ENCODE assay signal across 8 mouse cellular contexts in the genomic region with DNA sequence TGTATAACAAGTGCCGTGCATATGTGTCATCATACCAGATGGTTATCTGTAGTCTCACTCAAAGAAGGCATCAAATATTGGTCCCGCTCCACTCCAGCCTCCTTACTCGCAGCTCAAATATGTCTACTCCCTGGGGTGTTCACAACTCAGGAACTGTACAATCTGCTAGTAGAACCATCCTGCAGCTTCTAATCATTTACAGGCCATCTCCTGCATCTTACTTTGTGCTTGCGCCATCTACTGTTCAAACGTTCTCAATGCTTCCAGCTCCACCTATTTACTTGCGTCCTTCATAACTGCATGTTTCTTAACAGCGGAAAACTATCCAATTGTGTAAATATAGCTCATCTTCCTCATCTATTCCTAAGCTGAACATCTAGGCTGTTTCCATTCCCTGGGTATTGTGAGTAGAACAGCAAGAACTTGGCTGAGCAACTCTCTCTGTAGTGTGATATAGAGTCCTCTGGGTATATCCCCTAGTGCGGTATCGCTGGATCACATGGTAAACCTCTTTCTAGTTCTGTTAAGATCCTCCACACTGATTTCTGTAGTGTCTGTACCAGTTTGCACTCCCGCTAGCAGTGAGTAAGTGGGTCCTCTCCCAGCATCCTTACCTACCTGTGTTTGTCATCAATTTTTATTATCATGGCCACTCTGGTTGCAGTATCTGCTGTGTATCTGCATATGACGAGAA.
DNase-seq lines count a peak whose midpoint lies in the region; ATAC-seq and TF ChIP-seq lines count a peak whose summit lies in the region.

No protein-coding gene starts in this region.

- no peaks in the 10 kb centered on the region for H3K4me1 ChIP-seq in cerebellum, adult 2 months (ENCODE audit: control insufficient read depth, insufficient read depth, low read length)
- no peaks in the 10 kb centered on the region for H3K4me1 ChIP-seq in hindbrain, embryonic 16.5 days (ENCODE audit: control insufficient read depth, insufficient read depth, low read depth, low read length)
- no peaks in the 10 kb centered on the region for H3K4me1 ChIP-seq in stomach, postnatal 0 days (replicated peaks; ENCODE audit: control insufficient read depth, insufficient read depth)

- peak; percentile 97 for ATAC-seq in frontal cortex, adult (ENCODE audit: low TSS enrichment)
- peak; percentile 79 for ATAC-seq in hindbrain, embryonic 16.5 days
- ATAC-seq in megakaryocyte-erythroid progenitor cell, adult 5-6 weeks (replicated peaks; ENCODE audit: low FRiP score, low TSS enrichment, poor library complexity, severe bottlenecking), result peak; percentile 71
- ATAC-seq in stomach, postnatal 0 days (ENCODE audit: low FRiP score, low TSS enrichment), result peak; percentile 66; the same call in 1 of the 2 replicates

- no peak for TF ChIP-seq EP300 in stomach, postnatal 0 days (optimal IDR thresholded peaks at IDR 0.05)

- TF ChIP-seq POLR2A in cerebellum, adult 2 months (IDR thresholded peaks at IDR 0.05; ENCODE audit: borderline replicate concordance, insufficient read depth, low read length), result no peak

- no peaks in the 10 kb centered on the region for H3K27me3 ChIP-seq in cerebellum, adult 2 months (ENCODE audit: control insufficient read depth, insufficient read depth, low read length)
- no peaks in the 10 kb centered on the region for H3K27me3 ChIP-seq in hindbrain, embryonic 16.5 days (replicated peaks; ENCODE audit: control insufficient read depth, insufficient read depth, low read length)
- no peaks in the 10 kb centered on the region for H3K27me3 ChIP-seq in stomach, postnatal 0 days (ENCODE audit: control insufficient read depth, insufficient read depth, low read length)

- H3K4me2 ChIP-seq in hindbrain, embryonic 16.5 days (ENCODE audit: low read length), result no peak overlapping the region; the same call in 1 of the 2 replicates
- no peak overlapping the region for H3K4me2 ChIP-seq in stomach, postnatal 0 days (replicated peaks; ENCODE audit: low read depth)

- no peak overlapping the region for H3K27ac ChIP-seq in cerebellum, adult 2 months (ENCODE audit: insufficient read depth, low read length)
- H3K27ac ChIP-seq in hindbrain, embryonic 16.5 days (ENCODE audit: low read depth, low read length), result no peak overlapping the region
- H3K27ac ChIP-seq in stomach, postnatal 0 days (replicated peaks), result no peak overlapping the region

- TF ChIP-seq CTCF in cerebellum, adult 2 months (IDR thresholded peaks at IDR 0.05; ENCODE audit: borderline replicate concordance, insufficient read depth, low read depth, low read length), result peak; percentile 52; the same call in 1 of the 2 replicates
- peak; percentile 95 for TF ChIP-seq CTCF in stomach, postnatal 0 days (IDR thresholded peaks at IDR 0.05; ENCODE audit: low read depth)

- H3K4me3 ChIP-seq in cerebellum, adult 2 months (replicated peaks; ENCODE audit: insufficient read depth, low read depth, low read length), result no peak overlapping the region
- H3K4me3 ChIP-seq in hindbrain, embryonic 16.5 days (ENCODE audit: low read length), result no peak overlapping the region
- H3K4me3 ChIP-seq in stomach, postnatal 0 days (ENCODE audit: low read depth, low read length), result no peak overlapping the region

- H3K9ac ChIP-seq in hindbrain, embryonic 16.5 days (ENCODE audit: low read depth, low read length), result no peak overlapping the region
- no peak overlapping the region for H3K9ac ChIP-seq in stomach, postnatal 0 days (ENCODE audit: low read length)

- peak; percentile 67 for DNase-seq in gastrocnemius, adult 18-20 months (ENCODE audit: low spot score)
- DNase-seq in gastrocnemius, postnatal 25 days, result no peak
- DNase-seq in cerebellum, adult 2 months, result peak; percentile 51 to 65
- peak; percentile 67 for DNase-seq in layer of hippocampus, adult 9-11 months
- DNase-seq in stomach, postnatal 0 days (ENCODE audit: low spot score), result peak; percentile 40

- H3K9me3 ChIP-seq in hindbrain, embryonic 16.5 days (ENCODE audit: control insufficient read depth, low read length), result no peaks in the 10 kb centered on the region
- H3K9me3 ChIP-seq in stomach, postnatal 0 days (ENCODE audit: control insufficient read depth, low read length), result no peaks in the 10 kb centered on the region

- WGBS in cerebellum, adult 2 months, result 30% methylated on average over 11 of the region's 11 CpGs
- 39% methylated on average over 11 of the region's 11 CpGs for WGBS in hindbrain, embryonic 16.5 days
- WGBS in stomach, postnatal 0 days, result 43% methylated on average over 11 of the region's 11 CpGs

- no peaks in the 10 kb centered on the region for H3K36me3 ChIP-seq in hindbrain, embryonic 16.5 days (ENCODE audit: control insufficient read depth, insufficient read depth, low read length)
- no peaks in the 10 kb centered on the region for H3K36me3 ChIP-seq in stomach, postnatal 0 days (ENCODE audit: control insufficient read depth, insufficient read depth, low read length)
